Mouse (Mus musculus): ENCODE measurements around the gene Als2cl. TPM values are rescaled to one million over a fixed set of nuclear protein-coding genes. Genes with fewer than 3 reads are reported as not detected.

The Als2cl gene
- total RNA-seq, 2 experiments from 2014 or later = 12.4 to 16.0 TPM

- peak; percentile 43 to 54 for DNase-seq
These were observed 1.1 kb downstream of the Als2cl start for GRCm38 (mm10) chr9:110880772-110881171.

- DNase-seq = peak; percentile 35 to 39
These were observed 2.3 kb downstream of the Als2cl start for GRCm38 (mm10) chr9:110881953-110882352.

DNA sequence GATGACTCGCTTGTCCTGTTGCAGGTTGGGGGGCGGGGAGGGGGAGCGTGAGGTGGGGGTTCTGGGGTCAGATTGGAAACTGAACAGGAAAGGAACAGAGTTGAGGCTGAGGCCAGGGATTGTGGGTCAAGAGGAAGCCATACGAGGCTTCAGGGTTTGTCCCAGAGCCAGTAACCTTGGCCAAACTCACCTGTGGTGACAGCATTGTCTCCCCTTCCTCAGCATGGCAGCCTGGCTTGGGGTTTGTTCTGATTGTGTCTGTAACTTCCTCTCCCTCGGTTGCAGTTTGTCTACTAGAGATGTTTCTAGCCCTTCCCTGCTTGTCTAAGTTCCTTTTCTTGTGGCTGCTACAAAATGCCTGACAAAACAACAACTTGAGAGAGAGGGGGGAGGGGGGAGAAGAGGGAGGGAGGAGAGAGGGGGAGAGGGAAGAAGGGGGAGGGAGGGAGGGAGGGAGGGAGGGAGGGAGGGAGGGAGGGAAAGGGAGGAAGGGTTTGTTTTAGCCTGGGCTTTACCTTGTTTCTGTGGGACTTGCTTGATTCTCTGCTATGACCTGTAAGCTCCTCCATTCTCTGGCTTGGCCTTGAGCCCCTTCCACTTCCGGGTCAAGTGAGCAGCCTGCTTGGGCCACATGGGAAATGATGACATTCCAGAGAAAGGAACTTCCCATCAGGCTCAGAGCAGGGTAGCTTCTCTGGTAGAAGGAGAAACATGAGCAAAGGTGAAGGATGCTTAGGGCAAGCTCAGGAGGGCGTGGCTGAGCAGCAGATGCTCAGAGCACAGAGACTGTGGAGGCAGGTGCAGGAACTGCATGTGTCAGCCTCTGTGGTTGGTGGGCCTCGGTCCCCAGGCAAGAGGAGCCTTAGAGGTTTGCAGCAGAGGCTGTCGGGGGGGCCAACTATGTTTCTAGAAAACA, 8.0 kb downstream of the Als2cl start:
- DNase-seq = no peak

GRCm38 (mm10) chr9:110888935-110889334, 9.3 kb downstream of the Als2cl start:
- no peak for DNase-seq

GRCm38 (mm10) chr9:110890026-110890783, 10.5 kb downstream of the Als2cl start:
- no peak for DNase-seq

GRCm38 (mm10) chr9:110891077-110891828, 11.6 kb downstream of the Als2cl start:
- DNase-seq = peak in 1 of 2 experiments; percentile 34

DNA sequence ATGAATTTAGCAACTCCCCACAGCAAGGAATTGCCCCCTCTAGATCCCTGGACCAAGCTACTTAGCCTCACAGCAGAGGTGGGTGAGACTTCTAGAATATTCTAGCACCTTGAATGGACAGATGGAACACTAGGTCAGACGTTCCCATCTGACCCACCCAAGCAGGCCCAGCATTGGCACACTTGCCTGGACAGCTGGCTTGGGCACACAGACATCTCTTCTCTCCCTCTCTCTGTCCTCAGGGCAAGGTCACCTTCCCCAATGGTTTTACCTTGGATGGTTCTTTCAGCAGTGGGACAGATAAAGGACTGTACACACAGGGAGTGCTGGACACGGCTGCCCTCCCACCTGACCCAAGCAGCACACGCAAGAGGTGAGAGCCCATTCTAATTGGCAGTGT, 12.9 kb downstream of the Als2cl start:
- no peak for DNase-seq

- no peak for DNase-seq
These were observed 13.8 kb downstream of the Als2cl start for GRCm38 (mm10) chr9:110893429-110893828.

GRCm38 (mm10) chr9:110895507-110895906, 15.8 kb downstream of the Als2cl start:
- DNase-seq = no peak

DNA sequence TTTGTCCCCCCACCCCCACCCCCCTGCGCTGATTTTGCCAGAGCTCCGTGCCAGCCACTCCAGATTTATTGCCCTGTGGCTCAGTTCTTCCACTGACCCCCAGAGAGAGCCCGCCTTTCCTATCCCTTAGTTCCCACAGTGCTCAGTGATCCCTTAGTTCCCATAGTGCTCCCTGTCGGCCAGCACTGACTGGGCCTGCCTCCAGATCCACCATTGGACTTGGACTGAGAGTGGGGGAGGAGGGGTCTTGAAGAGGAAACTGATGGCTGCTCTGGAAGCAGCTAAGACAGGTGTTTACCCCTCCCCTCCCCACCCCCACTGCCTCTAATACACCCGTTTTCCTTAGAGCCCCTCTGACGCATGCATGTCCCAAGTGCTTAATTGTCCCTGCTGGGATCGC, 16.3 kb downstream of the Als2cl start:
- DNase-seq = no peak

DNA sequence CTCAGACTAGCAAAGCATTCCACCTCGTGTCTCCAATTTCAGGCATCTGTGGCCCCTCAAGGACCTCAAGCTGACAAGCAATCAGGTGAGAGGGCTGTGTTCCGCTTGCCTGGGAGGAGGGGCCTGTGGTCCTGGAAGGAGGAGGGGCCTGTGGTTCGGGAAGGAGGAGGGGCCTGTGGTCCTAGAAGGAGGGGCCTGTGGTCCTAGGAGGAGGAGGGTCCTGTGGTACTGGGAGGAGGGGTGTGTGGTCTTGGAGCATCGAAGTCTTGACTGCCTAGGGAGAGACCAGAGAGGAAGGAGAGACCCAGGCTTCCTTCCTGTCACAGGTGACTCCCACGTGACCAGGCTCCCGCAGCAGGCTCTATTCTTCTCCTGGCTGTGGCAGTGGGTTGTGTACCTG, 16.9 kb downstream of the Als2cl start:
- DNase-seq = no peak

DNA sequence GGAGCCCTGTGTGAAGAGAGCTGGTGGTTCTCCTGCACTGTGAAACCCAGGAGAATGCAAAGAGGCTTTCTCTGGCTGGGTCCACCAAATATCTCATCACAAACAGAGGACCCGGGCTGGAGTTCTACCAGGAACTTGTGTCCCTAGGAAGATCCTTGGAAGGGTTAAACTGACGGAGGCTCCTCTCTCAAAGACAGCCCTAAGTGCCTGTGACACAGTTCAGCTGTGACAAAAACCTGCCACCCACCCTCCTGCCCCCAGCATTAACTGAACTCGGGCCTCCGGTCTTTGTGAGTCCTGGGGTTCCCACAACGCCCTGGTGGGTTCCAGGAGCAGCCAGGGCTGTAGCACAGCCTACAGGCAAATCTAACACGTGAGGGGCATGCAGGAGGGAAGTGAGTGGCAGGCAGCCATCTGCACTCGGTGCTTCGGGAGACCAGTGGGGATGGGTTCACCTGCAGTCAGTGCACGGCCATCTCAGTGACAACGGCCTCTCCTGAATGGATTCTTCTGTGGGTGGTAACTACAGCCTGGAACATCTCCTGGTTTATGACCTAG, 19.9 kb downstream of the Als2cl start:
- DNase-seq = no peak

GRCm38 (mm10) chr9:110901204-110901603, 21.5 kb downstream of the Als2cl start:
- DNase-seq = no peak

DNA sequence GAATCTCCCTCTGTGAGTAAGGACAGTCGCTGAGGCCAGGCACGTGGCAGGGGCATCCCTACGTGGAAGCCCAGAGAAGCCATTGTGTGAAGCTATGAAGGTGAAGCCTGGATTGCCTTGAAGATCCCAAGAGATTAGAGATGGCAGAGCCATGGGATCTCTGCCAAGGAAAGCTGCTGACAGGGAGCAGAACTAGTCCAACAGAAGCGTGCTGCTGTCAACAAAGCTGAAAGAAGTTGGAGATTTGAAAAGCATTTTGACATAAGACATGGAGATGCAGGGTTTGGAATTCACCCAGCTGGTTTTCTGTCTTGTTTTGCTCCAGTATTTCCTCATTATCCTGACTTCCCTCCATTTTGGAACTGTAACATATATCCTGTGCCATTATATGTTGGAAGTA, 22.6 kb downstream of the Als2cl start:
- no peak for DNase-seq

GRCm38 (mm10) chr9:110907201-110907837, 27.6 kb downstream of the Als2cl start:
- no peak for DNase-seq

DNA sequence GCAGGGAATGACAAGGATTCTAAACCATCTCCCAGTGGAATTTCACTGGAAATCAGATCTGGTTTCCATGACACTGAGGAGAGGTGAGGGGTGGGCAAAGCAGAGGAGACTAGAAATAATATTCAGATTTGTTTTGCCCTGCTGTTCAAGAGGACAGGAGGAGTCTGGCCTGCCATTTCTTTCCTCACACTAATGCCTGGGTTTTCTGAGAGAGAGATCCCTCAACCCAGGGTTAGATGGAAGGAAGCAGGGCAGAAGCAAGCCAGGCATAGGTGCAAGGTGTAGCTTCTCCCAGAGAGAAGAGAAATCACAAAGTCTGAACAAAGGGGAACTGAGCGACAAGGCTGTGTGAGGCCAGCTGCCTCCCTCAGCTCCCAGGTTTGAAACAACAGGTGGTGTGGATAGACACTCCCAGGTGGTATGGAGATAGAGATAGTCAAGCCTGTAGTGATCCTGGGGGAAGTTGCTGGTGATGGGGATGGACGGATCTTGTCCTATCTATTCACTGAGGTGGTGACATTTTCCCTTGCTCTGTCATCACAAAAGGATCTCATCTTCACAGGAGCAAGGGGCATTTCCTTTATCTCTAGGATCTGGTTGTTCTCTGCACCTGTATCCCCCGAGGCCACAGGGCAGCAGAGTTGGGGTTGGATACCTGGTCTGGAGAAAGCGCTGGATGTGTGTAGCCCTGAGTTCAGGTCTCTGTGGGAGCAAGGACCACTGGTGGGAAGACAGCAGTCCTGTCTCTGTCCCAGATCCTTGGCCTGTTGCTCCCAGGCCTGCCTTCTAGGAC, 28.4 kb downstream of the Als2cl start:
- DNase-seq = no peak

- DNase-seq = no peak
These were observed 29.0 kb downstream of the Als2cl start for GRCm38 (mm10) chr9:110908631-110909016.

DNA sequence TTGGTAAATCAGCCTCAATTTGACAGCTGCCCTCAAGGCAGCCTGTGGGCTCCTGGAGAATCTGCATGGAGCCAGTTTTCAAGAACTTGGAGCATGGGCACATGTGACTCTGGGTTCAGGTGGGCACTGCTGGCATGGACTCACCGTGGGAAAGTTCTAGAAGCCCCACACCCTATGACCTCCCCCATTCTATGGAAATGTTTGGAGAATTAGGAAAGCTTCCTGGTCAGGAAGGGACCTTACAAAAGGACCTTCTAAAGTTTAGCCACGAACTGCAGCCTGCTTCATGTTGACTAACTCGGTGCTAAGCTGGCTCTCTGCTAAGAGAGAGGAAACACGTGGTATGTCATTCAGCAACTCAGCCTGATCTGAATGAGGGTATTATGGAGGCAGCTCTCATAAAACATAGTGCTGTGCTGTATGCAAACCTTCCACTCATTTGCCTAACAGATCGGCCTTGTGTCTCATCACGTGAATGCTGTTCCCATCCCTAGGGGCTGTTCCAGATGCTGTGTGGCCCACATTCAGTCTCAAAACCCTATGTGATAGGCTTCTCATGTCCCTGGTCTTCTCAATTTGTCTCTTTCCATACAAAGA, 29.8 kb downstream of the Als2cl start:
- no peak for DNase-seq

DNA sequence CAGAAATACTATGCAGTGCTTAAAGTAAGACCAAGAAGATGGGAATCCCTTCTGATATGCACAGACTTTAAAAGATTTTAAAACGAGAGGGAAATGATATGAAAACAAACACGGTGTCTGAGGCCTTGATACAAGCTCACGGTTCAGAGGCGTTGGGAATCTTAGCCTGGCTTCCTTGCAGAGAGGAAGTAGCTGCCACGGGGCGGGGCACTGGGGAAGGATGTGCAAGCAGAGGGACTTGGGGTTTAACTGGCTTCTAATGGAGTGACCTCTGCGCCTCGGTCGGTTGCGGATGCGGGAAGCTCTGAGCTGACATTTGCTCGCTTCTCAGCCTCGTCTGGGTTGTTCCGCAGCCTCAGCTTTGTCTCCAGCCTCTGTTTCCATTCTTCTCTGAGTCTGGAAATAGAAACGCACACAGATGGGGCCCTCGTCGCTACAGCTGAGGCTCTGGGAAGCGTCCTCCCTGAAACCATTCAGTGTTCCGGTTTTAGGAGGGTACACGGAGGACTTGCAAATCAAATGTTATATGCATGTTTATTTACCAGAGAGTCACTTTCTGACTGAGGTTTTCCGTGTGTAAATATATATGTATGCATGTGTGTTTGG, 35.1 kb downstream of the Als2cl start:
- no peak for DNase-seq

DNA sequence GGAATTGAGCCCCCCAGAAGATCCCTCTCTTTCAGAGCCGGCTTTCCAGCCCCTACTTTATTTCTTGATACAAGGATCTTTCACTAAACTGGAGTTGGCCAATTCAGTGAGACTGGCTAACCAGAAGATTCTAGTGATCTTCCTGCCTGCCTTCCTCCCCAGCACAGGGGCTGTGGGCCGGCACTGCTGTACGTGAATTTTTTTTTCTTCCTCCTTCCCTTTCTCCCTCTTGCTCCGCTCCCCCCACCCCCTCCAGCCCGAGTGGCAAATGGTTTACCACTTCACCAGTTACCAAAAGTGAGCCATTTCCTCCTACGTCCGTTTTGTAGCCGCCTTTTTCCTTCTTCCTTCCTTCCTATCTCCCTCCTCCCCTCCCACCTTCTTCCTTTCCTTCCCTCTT, 35.8 kb downstream of the Als2cl start:
- DNase-seq = no peak
